Comparison of ENCODE assay signal across 9 mouse cellular contexts in genomic region chr6:54430221-54430620, GRCm38 (mm10). TPM values are rescaled to one million over a fixed set of nuclear protein-coding genes. Genes with fewer than 3 reads are reported as not detected.
DNase-seq lines count a peak whose midpoint lies in the region; ATAC-seq and TF ChIP-seq lines count a peak whose summit lies in the region.
"Had no signal": no experiment of that assay in that cellular context is flagged by ENCODE, and none has a peak within 500 bp of the region (broad histone marks: within the 10 kb centered on the region; RNA-seq: fewer than 3 reads in every experiment).

No protein-coding gene starts in this region.

- H3K9me3 ChIP-seq in CH12.LX (replicated peaks; ENCODE audit: low read length): no peaks in the 10 kb centered on the region
- no peaks in the 10 kb centered on the region for H3K9me3 ChIP-seq in heart, embryonic 16.5 days (replicated peaks; ENCODE audit: control insufficient read depth, low read length)
- no peaks in the 10 kb centered on the region for H3K9me3 ChIP-seq in liver, embryonic 16.5 days (replicated peaks; ENCODE audit: control insufficient read depth, low read length)

- no peak for TF ChIP-seq POLR2A in CH12.LX (IDR thresholded peaks at IDR 0.05; ENCODE audit: low read depth, low read length)

- TF ChIP-seq EP300 in CH12.LX (IDR thresholded peaks at IDR 0.05; ENCODE audit: low read length): no peak

- H3K27me3 ChIP-seq in CH12.LX (replicated peaks): peaks cover 23% of the 10 kb centered on the region
- H3K27me3 ChIP-seq in heart, embryonic 16.5 days (ENCODE audit: control insufficient read depth, insufficient read depth, low read length): peaks cover 5% of the 10 kb centered on the region; the same call in 1 of the 2 replicates
- peaks cover 35% of the 10 kb centered on the region for H3K27me3 ChIP-seq in liver, embryonic 16.5 days (ENCODE audit: control insufficient read depth, insufficient read depth, low read depth, low read length)

- no peak for ATAC-seq in heart, embryonic 16.5 days (replicated peaks; ENCODE audit: extremely low read depth, insufficient read depth, low FRiP score)
- ATAC-seq in liver, embryonic 16.5 days (ENCODE audit: low read depth): no peak

- peak overlapping the region; percentile 52 to 85 (median 71) for H3K4me3 ChIP-seq in CH12.LX (replicated peaks in 1 of 3; ENCODE audit: low read depth in 2 of 3, low read length in 2 of 3, poor library complexity in 1 of 3)
- H3K4me3 ChIP-seq in heart, embryonic 16.5 days (ENCODE audit: low read length): peak overlapping the region; percentile 67
- H3K4me3 ChIP-seq in liver, embryonic 16.5 days (ENCODE audit: low read depth, low read length): peak overlapping the region; percentile 52

- no peaks in the 10 kb centered on the region for H3K79me2 ChIP-seq in CH12.LX (replicated peaks; ENCODE audit: control insufficient read depth, extremely low read depth, insufficient read depth, poor library complexity, severe bottlenecking)

- DNase-seq in cerebellum, adult 9-10 months: peak; percentile 37
- no peak for DNase-seq in cerebellum, postnatal 36 days
- DNase-seq in CH12.LX (ENCODE audit: extremely low read depth): no peak
- DNase-seq in natural killer cell, adult 2 months (ENCODE audit: low spot score in 2 of 2): no peak
- DNase-seq in cerebellum, adult 18-20 months: no peak
- DNase-seq in cerebellum, postnatal 4 days (ENCODE audit: low spot score in 2 of 2): no peak
- DNase-seq: right cerebral cortex, adult 18-20 months had no signal

- peak overlapping the region; percentile 73 for H3K4me2 ChIP-seq in CH12.LX (ENCODE audit: insufficient read depth, low read depth, poor library complexity, severe bottlenecking)
- H3K4me2 ChIP-seq in heart, embryonic 16.5 days (ENCODE audit: low read depth, low read length): peak overlapping the region; percentile 96
- H3K4me2 ChIP-seq in liver, embryonic 16.5 days (ENCODE audit: low read depth, low read length): peak overlapping the region; percentile 62

- no peak for TF ChIP-seq CTCF in CH12.LX (conservative IDR thresholded peaks at IDR 0.05 in 1 of 2, IDR thresholded peaks at IDR 0.05 in 1 of 2; ENCODE audit: low read depth in 2 of 2, low read length in 2 of 2)

- peak overlapping the region; percentile 36; the same call in 1 of the 2 replicates for H3K9ac ChIP-seq in CH12.LX (ENCODE audit: insufficient read depth, low read depth)
- peak overlapping the region; percentile 80 for H3K9ac ChIP-seq in heart, embryonic 16.5 days (ENCODE audit: low read length)
- no peak overlapping the region for H3K9ac ChIP-seq in liver, embryonic 16.5 days (ENCODE audit: low read depth, low read length)

- no peaks in the 10 kb centered on the region for H3K36me3 ChIP-seq in CH12.LX (replicated peaks in 1 of 2; ENCODE audit: control insufficient read depth in 1 of 2, insufficient read depth in 1 of 2, low read length in 1 of 2)
- no peaks in the 10 kb centered on the region for H3K36me3 ChIP-seq in heart, embryonic 16.5 days (ENCODE audit: control insufficient read depth, insufficient read depth)
- H3K36me3 ChIP-seq in liver, embryonic 16.5 days (ENCODE audit: control insufficient read depth, insufficient read depth): no peaks in the 10 kb centered on the region

- H3K27ac ChIP-seq in CH12.LX (ENCODE audit: insufficient read depth, low read depth): no peak overlapping the region
- no peak overlapping the region for H3K27ac ChIP-seq in heart, embryonic 16.5 days (ENCODE audit: low read length)
- no peak overlapping the region for H3K27ac ChIP-seq in liver, embryonic 16.5 days (ENCODE audit: low read length)

- TF ChIP-seq RAD21 in CH12.LX (IDR thresholded peaks at IDR 0.05; ENCODE audit: low read depth, low read length): no peak

- 26% methylated on average over 7 of the region's 7 CpGs for WGBS in heart, embryonic 16.5 days
- 22% methylated on average over 7 of the region's 7 CpGs for WGBS in liver, embryonic 16.5 days (ENCODE audit: insufficient replicate concordance)

- peaks cover 14 to 77% of the 10 kb centered on the region in 2 experiments for H3K4me1 ChIP-seq in CH12.LX (ENCODE audit: control insufficient read depth in 1 of 2, insufficient read depth in 2 of 2)
- H3K4me1 ChIP-seq in heart, embryonic 16.5 days (ENCODE audit: control insufficient read depth, insufficient read depth, low read length): peaks cover 2% of the 10 kb centered on the region; the same call in 1 of the 2 replicates
- no peaks in the 10 kb centered on the region; the same call in 1 of the 2 replicates for H3K4me1 ChIP-seq in liver, embryonic 16.5 days (ENCODE audit: control insufficient read depth, low read depth, low read length)

- in situ Hi-C loops in CH12.LX (cut with MboI; ENCODE audit: low pct_ligation_motif_present, low pct_unique_long_range_greater_than_20kb, low sequenced_read_pairs): no loop called here

- dilution Hi-C loops in CH12.LX (cut with MboI; ENCODE audit: extremely low pct_ligation_motif_present, extremely low pct_unique_long_range_greater_than_20kb, low sequenced_read_pairs): no loop called here

TF ChIP-seq in CH12.LX, 34 proteins besides CTCF, POLR2A, EP300 and RAD21:
- no peak for TF ChIP-seq SMC3 (IDR thresholded peaks at IDR 0.05; ENCODE audit: low read depth, low read length)
- no peak for TF ChIP-seq BHLHE40 (IDR thresholded peaks at IDR 0.05; ENCODE audit: low read depth, low read length)
- TF ChIP-seq TBP (conservative IDR thresholded peaks at IDR 0.05; ENCODE audit: low read depth, low read length): no peak
- TF ChIP-seq RCOR1 (conservative IDR thresholded peaks at IDR 0.05; ENCODE audit: low read depth, low read length): no peak
- TF ChIP-seq UBTF (IDR thresholded peaks at IDR 0.05; ENCODE audit: low read depth, low read length): no peak
- no peak for TF ChIP-seq TCF12 (IDR thresholded peaks at IDR 0.05; ENCODE audit: low read depth, low read length)
- TF ChIP-seq MXI1 (IDR thresholded peaks at IDR 0.05; ENCODE audit: low read depth, low read length): no peak
- no peak for TF ChIP-seq NRF1 (IDR thresholded peaks at IDR 0.05; ENCODE audit: low read depth, low read length)
- no peak for TF ChIP-seq CHD2 (IDR thresholded peaks at IDR 0.05; ENCODE audit: low read length)
- TF ChIP-seq PAX5 (IDR thresholded peaks at IDR 0.05; ENCODE audit: low read length): no peak
- TF ChIP-seq E2F4 (IDR thresholded peaks at IDR 0.05; ENCODE audit: insufficient replicate concordance, low read depth, low read length): no peak
- TF ChIP-seq KAT2A (IDR thresholded peaks at IDR 0.05; ENCODE audit: insufficient replicate concordance, low read length): no peak
- no peak for TF ChIP-seq ZNF384 (IDR thresholded peaks at IDR 0.05; ENCODE audit: low read depth, low read length)
- TF ChIP-seq HCFC1 (IDR thresholded peaks at IDR 0.05; ENCODE audit: low read depth, low read length): no peak
- no peak for TF ChIP-seq ZMIZ1 (IDR thresholded peaks at IDR 0.05; ENCODE audit: low read depth, low read length)
- TF ChIP-seq IRF4 (IDR thresholded peaks at IDR 0.05; ENCODE audit: low read depth, low read length): no peak
- no peak for TF ChIP-seq MEF2A (IDR thresholded peaks at IDR 0.05; ENCODE audit: borderline replicate concordance, low read depth, low read length)

RNA-seq across cellular contexts. Expression of gene Wipf3, which starts 0.8 kb away (rescaled TPM):
- total RNA-seq in CH12.LX (2012; rRNA removed) (0.63 and 1.2 TPM in 2 replicates), CH12.LX (2014; rRNA removed) (0.35 and 0.64 TPM in 2 replicates)
- 0.97 and 1.3 TPM in 2 replicates for polyA plus RNA-seq in CH12.LX (2012; ENCODE audit: insufficient read length, low read depth)
- polyA plus RNA-seq in heart, embryonic 16.5 days (2015; fragmentation: Nextera tagmentation; extraction: Ambion mirVana): 2.8 and 3.6 TPM in 2 replicates
- polyA plus RNA-seq in liver, embryonic 16.5 days (2015; fragmentation: Nextera tagmentation; extraction: Ambion mirVana): 0.06 and 0.12 TPM in 2 replicates
